Mouse (Mus musculus) liver, postnatal 0 days (tissue): Measurements from ENCODE around the gene Prr14l.
"Not testable (repeated sequence)": the region's sequence is repeated elsewhere in the genome, so short reads cannot be mapped to it uniquely, and the experiment has no call there.

ENCODE experiments used
- CTCF ChIP-seq: sonication (generic); IDR thresholded peaks from 2 replicates; pipeline ENCODE4 v1.5.1; 2016; ENCODE audit warnings: antibody characterized with exemption, low read depth
- EP300 ChIP-seq: IDR thresholded peaks from 2 replicates; pipeline ENCODE4 v1.6.1; 2016; ENCODE audit warnings: antibody characterized with exemption, low read depth, mild to moderate bottlenecking

DNA sequence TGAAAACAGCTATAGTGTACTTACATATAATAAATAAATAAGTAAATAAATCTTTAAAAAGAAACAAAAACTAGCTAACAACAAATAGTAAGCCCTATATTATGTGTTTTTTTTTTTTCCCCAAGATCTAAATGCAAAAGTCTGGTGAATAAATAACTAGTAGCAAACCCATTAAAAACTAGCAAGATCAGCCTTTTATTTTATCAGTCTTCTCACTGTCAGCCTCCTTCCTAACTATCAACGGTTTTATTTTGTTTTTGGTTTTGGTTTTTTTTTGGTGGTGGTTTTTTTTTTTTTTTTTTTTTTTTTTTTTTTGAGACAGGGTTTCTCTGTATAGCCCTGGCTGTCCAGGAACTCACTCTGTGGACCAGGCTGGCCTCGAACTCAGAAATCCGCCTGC lies 4.5 kb downstream of the Prr14l start:
- TF ChIP-seq EP300, CTCF: not testable (repeated sequence)
